Mouse (Mus musculus) heart, embryonic 12.5 days (tissue): ENCODE data around the gene Wnk4. TPM values are rescaled to one million over a fixed set of nuclear protein-coding genes. Genes with fewer than 3 reads are reported as not detected.

ENCODE experiments used
- ATAC-seq: fragments of 200-750 bp; cut with Nextera tagmentation; 2 replicates; pipeline ENCODE4 v1.8.0; 2017; ENCODE audit warnings: moderate TSS enrichment, moderate library complexity; ENCODE audit not compliant: insufficient number of reproducible peaks, low FRiP score
- H3K27ac ChIP-seq: fragments of 300-500 bp; sonication (generic); 2 replicates; pipeline ENCODE4 v1.5.1; 2016; ENCODE audit warnings: mild to moderate bottlenecking, moderate library complexity; ENCODE audit not compliant: poor library complexity, severe bottlenecking
- H3K27me3 ChIP-seq: fragments of 300-500 bp; sonication (generic); replicated peaks from 2 replicates; pipeline ENCODE4 v1.6.1; 2016; ENCODE audit warnings: mild to moderate bottlenecking, moderate library complexity
- H3K36me3 ChIP-seq: fragments of 300-500 bp; sonication (generic); 2 replicates; pipeline ENCODE4 v1.6.1; 2016; ENCODE audit warnings: mild to moderate bottlenecking, moderate library complexity
- H3K4me1 ChIP-seq: fragments of 300-500 bp; sonication (generic); replicated peaks from 2 replicates; pipeline ENCODE4 v1.6.1; 2016; ENCODE audit warnings: mild to moderate bottlenecking
- H3K4me2 ChIP-seq: fragments of 300-500 bp; sonication (generic); 2 replicates; pipeline ENCODE4 v1.6.1; 2016; ENCODE audit warnings: mild to moderate bottlenecking, moderate library complexity
- H3K4me3 ChIP-seq: fragments of 300-500 bp; sonication (generic); 2 replicates; pipeline ENCODE4 v1.5.1; 2016; ENCODE audit warnings: mild to moderate bottlenecking
- H3K9ac ChIP-seq: fragments of 300-500 bp; sonication (generic); 2 replicates; pipeline ENCODE4 v1.6.1; 2016; ENCODE audit warnings: mild to moderate bottlenecking, moderate library complexity
- H3K9me3 ChIP-seq: fragments of 300-500 bp; sonication (generic); replicated peaks from 2 replicates; pipeline ENCODE4 v1.6.1; 2016; ENCODE audit warnings: mild to moderate bottlenecking, moderate library complexity
- WGBS: fragments of 180-500 bp; shearing (Covaris S2); methylation state at CpG from one replicate; pipeline ENCODE4 v1.1.7; 2016; 5-methylcytosine and 5-hydroxymethylcytosine counted together
- polyA plus RNA-seq: library from polyadenylated mRNA; unstranded; fragments of >200 nt; fragmentation: Nextera tagmentation; extraction: Ambion mirVana; gene quantifications from 2 replicates; pipeline ENCODE4 v1.2.1, GENCODE M21; 2016

Wnk4 gene
- polyA plus RNA-seq, 1 experiment from 2014 or later = 14.0 TPM

DNA sequence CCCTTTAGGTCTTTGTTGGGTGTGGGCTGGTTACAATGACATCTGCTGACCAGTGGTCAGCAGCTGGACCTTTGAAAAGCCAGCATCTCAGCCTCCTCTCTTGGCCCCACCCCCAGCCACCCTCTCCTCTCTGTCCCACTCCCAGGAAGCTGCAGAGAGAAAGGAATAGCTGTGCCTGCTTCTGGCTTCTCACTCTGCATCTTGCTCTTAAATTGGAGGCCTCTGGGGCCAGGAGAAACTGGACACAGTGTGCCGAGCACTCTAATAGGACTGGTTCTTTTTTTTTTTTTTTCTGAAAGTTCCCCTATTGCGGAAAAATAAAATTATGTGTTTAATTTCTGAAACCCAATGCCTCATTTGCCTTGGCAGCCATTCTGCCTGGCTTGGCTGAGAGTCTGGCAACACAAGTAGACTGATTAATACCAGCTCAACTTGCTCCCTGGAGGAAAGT is 30.3 kb upstream of the Wnk4 start:
- H3K36me3 ChIP-seq = no peaks in the 10 kb centered on the region
- WGBS = 48% methylated on average over 2 of the region's 2 CpGs
- no peak overlapping the region for H3K9ac ChIP-seq
- H3K9me3 ChIP-seq = no peaks in the 10 kb centered on the region
- peak overlapping the region; percentile 92 for H3K27ac ChIP-seq
- no peak overlapping the region for H3K4me3 ChIP-seq
- ATAC-seq = no peak
- H3K27me3 ChIP-seq = no peaks in the 10 kb centered on the region
- H3K4me1 ChIP-seq = peaks cover 30% of the 10 kb centered on the region
- H3K4me2 ChIP-seq = no peak overlapping the region

DNA sequence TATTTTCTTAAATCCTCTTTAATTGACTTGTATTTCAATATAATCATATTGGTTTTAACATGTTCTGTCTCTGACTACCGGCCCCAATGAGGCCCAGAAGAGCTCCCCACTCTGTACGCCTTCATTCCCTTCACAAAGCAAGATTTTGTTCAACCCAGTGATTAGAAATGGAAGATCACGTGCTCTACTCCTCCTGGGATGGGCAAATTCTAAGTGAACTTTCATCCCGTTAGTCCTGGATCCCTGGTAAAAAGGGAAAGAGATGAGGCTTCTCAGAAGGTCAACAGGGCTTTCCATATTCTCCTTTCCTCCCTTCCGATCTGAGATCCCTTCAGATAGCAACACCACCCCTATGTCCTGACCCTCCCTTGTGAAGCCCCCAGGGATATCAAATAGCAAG is 29.8 kb upstream of the Wnk4 start:
- H3K9me3 ChIP-seq = no peaks in the 10 kb centered on the region
- H3K4me2 ChIP-seq = peak overlapping the region; percentile 57; the same call in 1 of the 2 replicates
- ATAC-seq = no peak
- peak overlapping the region; percentile 92 for H3K27ac ChIP-seq
- H3K4me3 ChIP-seq = no peak overlapping the region
- 31% methylated on average over 5 of the region's 5 CpGs for WGBS
- no peaks in the 10 kb centered on the region for H3K36me3 ChIP-seq
- no peak overlapping the region for H3K9ac ChIP-seq
- H3K27me3 ChIP-seq = no peaks in the 10 kb centered on the region
- H3K4me1 ChIP-seq = peaks cover 26% of the 10 kb centered on the region

DNA sequence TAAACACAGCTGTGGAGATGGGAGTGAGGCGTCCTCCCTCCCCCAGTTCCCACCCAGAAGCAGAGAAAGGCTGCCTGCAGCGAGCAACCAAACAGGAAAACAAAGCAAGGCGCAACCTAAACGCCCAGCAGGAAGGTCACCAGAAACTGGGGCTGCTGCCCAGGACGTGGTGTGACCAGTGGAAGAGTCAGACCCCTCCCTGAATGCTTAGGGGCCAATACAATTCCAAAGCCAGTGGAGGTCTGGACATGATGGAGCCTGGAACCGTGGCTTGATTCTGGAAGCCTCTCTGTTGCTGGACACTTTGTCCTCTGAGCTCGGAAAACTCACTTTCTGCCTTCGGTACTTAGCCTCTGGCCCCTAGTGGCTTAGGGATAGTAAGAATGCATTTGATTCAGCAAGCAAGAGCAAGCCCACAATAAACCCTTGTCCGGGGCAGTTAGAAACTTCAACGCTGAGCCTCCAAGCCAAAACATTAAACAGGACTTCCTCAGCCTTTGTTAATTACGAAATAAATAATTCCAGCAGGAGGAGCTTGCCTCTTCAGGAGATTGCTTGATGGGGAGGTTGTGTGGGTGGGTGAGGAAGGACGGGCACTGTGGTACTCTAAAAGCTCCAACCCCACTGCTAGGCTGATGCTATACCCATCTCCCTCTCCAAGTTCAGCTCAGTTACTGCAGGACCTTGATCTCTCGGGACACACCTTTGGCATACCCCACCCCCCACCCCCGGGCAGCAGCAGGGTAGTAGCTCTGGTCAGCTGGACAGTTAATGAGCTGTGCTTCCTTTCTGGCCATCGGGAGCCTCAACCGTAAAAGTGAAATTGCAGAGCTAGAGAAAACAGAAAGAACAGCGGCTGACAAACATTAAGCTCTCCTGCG is 29.1 kb upstream of the Wnk4 start:
- H3K9ac ChIP-seq = peak overlapping the region; percentile 56
- peak overlapping the region; percentile 17 for H3K4me3 ChIP-seq
- H3K4me1 ChIP-seq = peaks cover 25% of the 10 kb centered on the region
- no peaks in the 10 kb centered on the region for H3K9me3 ChIP-seq
- peak overlapping the region; percentile 57 for H3K4me2 ChIP-seq
- H3K36me3 ChIP-seq = no peaks in the 10 kb centered on the region
- no peaks in the 10 kb centered on the region for H3K27me3 ChIP-seq
- H3K27ac ChIP-seq = peak overlapping the region; percentile 92
- ATAC-seq = 0 out of 2 replicates have a peak, but pooled peaks have one; percentile 28
- WGBS = 11% methylated on average over 18 of the region's 18 CpGs

DNA sequence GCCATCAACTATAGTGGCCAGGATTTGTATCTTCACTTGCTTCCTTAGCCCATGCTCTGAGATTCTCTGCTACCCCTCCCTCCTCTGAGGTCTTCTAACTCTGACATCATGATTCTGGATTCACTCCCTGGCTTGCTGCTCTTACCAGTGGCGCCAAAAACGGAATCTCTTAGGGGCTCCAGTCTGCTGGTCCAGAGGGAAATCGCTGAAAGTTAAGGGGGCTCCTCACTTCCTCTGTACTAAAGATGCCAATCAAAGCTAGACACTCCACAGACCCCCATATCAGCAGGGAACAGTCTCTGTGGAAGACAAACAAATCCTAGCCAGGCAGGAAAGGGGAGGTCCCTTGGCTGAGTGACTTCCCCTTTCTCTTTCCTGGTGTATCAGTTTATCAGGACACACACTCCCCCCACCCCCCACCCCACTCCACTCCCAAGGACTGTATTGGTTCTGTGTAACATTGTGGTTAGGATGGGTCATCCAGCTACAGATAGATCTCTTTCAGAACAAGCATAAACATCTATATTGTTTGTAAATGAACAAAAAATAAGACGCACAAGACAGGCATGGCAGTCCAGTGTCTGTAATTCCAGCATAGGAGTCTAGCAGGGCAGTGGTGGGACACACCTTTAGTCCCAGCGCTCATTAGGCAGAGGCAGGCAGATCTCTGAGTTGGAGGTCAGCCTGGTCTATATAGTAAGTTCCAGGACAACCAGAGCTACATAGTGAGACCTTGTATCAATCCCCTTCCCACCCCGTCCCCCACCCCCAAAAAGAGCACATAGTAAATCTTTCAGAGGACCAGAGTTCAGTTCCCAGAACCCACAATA is 28.1 kb upstream of the Wnk4 start:
- peak; percentile 90 for ATAC-seq
- H3K4me3 ChIP-seq = peak overlapping the region; percentile 17; the same call in 1 of the 2 replicates
- H3K9ac ChIP-seq = peak overlapping the region; percentile 56; the same call in 1 of the 2 replicates
- peak overlapping the region; percentile 57 for H3K4me2 ChIP-seq
- no peaks in the 10 kb centered on the region for H3K27me3 ChIP-seq
- no peaks in the 10 kb centered on the region for H3K9me3 ChIP-seq
- 37% methylated on average over 6 of the region's 6 CpGs for WGBS
- peak overlapping the region; percentile 92 for H3K27ac ChIP-seq
- no peaks in the 10 kb centered on the region for H3K36me3 ChIP-seq
- peaks cover 25% of the 10 kb centered on the region for H3K4me1 ChIP-seq

DNA sequence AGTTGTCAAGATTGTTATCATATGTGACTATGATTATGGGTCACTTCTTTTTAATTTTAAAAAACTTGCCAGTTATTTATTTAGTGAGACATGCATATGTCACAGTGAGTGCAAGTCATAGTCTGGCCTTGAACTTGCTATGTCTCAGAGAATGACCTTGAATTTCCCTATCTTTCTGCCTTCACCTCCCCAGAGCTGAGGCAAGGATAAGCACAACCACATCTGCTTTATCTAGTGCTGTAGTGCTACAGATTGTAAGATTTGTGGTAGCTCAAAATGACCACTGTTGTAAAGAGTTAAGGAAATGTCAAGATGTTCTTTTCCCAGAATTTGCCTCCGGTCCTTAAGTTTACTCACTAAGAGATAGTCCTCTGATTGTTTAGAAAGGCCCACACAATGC is 27.1 kb upstream of the Wnk4 start:
- ATAC-seq = no peak

DNA sequence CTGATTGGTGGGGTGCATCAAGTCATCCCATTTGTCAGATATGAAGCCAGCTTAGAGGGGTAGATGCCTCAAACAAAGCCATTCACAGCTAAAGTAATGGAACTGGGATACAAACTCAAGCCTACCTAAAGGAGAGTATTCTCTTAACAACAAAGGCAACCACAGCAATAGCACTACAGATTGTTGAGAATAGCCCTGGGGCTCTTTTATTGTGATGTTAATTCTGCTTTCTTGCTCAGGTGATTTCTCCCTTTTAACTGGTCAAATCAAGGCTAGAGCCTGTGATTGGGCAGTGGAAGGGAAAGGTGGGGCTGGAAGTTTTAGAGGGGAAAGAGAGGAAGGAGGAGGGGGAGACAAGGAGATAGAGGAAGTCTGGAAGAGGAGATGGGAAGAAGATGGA is 26.2 kb upstream of the Wnk4 start:
- Histone ChIP-seq H3K27me3 (no peaks in the 10 kb centered on the region), H3K4me2 (no peak overlapping the region), H3K27ac (no peak overlapping the region), H3K36me3 (no peaks in the 10 kb centered on the region), H3K4me1 (peaks cover 29% of the 10 kb centered on the region), H3K9me3 (no peaks in the 10 kb centered on the region), H3K4me3 (no peak overlapping the region), H3K9ac (no peak overlapping the region)
- ATAC-seq = no peak

More for the DNA sequence above, 27.1 kb upstream of the Wnk4 start:
- Histone ChIP-seq H3K9ac (no peak overlapping the region), H3K36me3 (no peaks in the 10 kb centered on the region), H3K4me2 (no peak overlapping the region), H3K27me3 (no peaks in the 10 kb centered on the region), H3K4me1 (peaks cover 29% of the 10 kb centered on the region), H3K27ac (no peak overlapping the region), H3K9me3 (no peaks in the 10 kb centered on the region), H3K4me3 (no peak overlapping the region)
- 74% methylated on average over 1 of the region's 1 CpGs for WGBS

DNA sequence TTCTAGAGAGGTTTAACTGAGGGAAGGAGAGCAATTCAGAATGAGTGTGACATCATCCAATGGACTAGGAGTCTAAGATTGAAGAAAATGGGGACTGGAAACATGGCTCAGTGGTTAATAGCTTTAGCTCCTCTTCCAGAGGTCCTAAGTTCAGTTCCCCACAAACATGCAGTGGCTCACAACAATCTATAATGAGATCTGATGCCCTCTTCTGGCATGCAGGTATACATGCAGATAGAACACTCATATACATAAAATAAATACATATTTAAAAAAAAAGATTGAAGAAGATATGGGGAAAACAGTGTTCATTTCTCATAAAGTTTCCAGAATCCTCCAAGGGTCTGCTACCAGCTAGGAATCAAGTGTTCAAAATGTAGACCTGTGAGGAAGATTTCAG is 24.9 kb upstream of the Wnk4 start:
- Histone ChIP-seq H3K27ac (no peak overlapping the region), H3K4me1 (peaks cover 21% of the 10 kb centered on the region), H3K36me3 (no peaks in the 10 kb centered on the region), H3K9me3 (no peaks in the 10 kb centered on the region), H3K4me2 (no peak overlapping the region), H3K9ac (no peak overlapping the region), H3K4me3 (no peak overlapping the region), H3K27me3 (no peaks in the 10 kb centered on the region)
- no peak for ATAC-seq

DNA sequence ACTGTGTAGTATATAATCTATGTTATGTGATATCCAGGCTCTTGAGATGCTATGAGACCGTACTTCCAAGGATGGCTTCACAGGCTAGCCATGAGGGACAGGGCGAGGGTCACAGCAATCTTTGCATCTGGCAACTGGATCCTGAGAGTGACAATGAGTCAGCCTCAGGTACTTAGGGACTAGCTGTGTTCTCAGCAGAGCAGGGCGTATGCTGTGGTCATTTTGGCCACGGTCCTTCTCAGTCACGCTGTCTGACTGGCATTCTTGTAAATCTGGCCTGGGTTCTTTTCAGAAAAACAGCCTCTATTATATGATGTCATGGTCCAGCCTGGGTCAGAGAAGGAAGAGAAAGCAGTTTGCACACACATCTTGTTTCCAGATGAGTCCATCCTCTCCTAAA is 23.6 kb upstream of the Wnk4 start:
- H3K27ac ChIP-seq = no peak overlapping the region; the same call in 1 of the 2 replicates
- WGBS = 87% methylated on average over 5 of the region's 5 CpGs
- no peak overlapping the region for H3K9ac ChIP-seq

DNA sequence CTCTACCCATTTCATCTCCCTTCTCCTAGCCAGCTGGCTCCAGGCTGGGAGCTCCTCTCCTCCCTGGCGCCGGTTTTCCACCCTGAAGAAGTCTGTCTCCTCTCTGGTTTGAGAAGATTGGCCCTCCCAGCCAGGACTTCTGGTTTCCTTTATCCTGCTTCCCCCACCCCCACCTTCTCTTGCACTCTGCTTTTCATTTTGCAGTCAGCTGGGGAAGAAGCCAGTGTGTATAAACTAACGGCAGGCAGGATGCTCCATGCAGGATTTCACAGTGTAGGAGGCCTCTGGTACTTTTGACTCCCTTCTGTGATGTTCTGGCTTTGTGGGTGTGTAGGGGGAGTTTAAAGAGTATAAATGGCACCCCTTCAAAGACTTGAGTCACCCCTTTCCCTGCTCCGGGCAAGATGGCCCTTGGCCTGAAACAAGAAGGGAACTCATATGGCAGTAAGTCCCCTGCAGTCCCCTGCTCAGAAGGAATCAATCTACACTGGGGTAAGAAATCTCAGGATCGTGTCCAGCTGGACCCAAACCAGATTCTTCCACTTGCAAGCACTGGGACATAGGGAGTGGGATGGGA is 22.2 kb upstream of the Wnk4 start:
- H3K4me3 ChIP-seq = no peak overlapping the region
- no peaks in the 10 kb centered on the region for H3K9me3 ChIP-seq
- no peak overlapping the region for H3K9ac ChIP-seq
- H3K27ac ChIP-seq = peak overlapping the region; percentile 85
- no peaks in the 10 kb centered on the region for H3K36me3 ChIP-seq
- WGBS = 36% methylated on average over 5 of the region's 5 CpGs
- no peaks in the 10 kb centered on the region for H3K27me3 ChIP-seq
- ATAC-seq = no peak
- H3K4me2 ChIP-seq = peak overlapping the region; percentile 29; the same call in 1 of the 2 replicates
- H3K4me1 ChIP-seq = peaks cover 4% of the 10 kb centered on the region; the same call in 1 of the 2 replicates

More for the DNA sequence above, 23.6 kb upstream of the Wnk4 start:
- Histone ChIP-seq H3K4me1 (peaks cover 7% of the 10 kb centered on the region), H3K27me3 (no peaks in the 10 kb centered on the region), H3K4me2 (no peak overlapping the region), H3K4me3 (no peak overlapping the region), H3K9me3 (no peaks in the 10 kb centered on the region), H3K36me3 (no peaks in the 10 kb centered on the region)
- no peak for ATAC-seq

DNA sequence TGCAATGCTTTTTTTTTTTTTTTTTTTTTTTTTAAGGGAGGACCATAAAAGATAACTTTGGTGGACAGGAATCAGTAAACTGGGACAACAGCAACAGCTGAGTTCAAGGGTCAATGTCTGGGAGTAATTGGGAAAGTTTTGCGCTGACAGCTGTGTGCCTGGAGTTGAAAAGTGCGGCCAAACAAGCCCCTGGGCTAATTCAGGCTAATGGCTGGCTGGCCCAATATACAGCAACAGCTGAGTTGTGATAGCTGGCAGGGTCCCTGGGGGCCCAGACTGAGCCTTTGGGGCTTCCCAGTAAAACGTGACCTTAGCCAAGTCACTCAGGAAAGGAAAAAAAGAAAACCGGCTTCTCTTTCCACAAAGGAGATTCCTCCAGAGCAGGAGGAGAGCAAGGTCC is 15.3 kb upstream of the Wnk4 start:
- H3K9me3 ChIP-seq = no peaks in the 10 kb centered on the region
- 16% methylated on average over 4 of the region's 4 CpGs for WGBS
- no peaks in the 10 kb centered on the region for H3K36me3 ChIP-seq
- H3K27me3 ChIP-seq = peaks cover 32% of the 10 kb centered on the region
- peak overlapping the region; percentile 85 for H3K27ac ChIP-seq
- peak overlapping the region; percentile 84 for H3K4me2 ChIP-seq
- no peak for ATAC-seq
- H3K4me1 ChIP-seq = peaks cover 8% of the 10 kb centered on the region
- peak overlapping the region; percentile 79; the same call in 1 of the 2 replicates for H3K9ac ChIP-seq
- H3K4me3 ChIP-seq = peak overlapping the region; percentile 62
